Mouse (Mus musculus): ENCODE data around the gene Gm49318. TPM values are rescaled to one million over a fixed set of nuclear protein-coding genes. Genes with fewer than 3 reads are reported as not detected.

The Gm49318 gene
- polyA plus RNA-seq, 1 experiment from 2014 or later = not detected

DNA sequence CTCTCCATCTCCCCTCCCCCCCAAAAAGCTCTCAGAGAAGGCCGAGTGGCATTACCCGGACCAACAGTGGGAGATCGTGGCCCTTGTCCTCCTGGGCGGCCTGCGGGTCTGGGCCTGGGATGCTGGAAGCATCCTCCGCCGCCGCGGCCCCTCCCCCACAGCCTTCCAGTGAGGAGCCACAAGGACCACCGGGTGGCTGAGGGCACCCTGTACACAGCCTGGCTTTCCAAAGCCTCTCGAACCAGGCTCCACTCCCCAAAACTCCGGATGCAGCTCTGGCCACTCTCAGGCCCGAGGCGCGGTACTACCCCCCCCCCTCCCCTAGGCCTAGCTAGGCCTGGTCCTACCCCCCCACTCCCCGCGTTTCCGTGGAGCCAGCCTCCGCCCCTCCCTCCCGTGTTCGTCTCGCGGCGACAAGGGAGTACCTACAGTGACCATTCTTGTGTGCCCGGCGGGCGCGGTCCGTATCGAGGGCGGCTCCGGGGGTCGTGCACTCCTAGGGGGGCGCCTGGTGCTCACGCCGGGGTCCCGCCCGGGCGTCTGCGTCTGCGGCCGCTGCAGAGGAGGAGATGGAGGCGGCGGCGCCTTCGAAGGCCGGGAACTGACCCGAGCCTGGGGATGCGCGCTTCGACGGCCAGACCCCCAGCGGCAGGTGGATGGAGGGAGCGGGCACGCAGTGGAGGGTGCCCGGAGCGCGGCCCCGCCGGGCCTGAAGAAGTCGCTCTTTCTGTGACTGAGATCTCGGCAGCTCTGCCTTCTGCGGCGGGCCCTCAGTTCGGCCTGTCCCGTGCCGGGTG lies 19.7 kb downstream of the Gm49318 start:
- H3K27ac ChIP-seq (ENCODE audit: low read depth, low read length) = no peak overlapping the region
- WGBS = 3% methylated on average over 67 of the region's 67 CpGs
- peak overlapping the region; percentile 75 for H3K4me2 ChIP-seq
- DNase-seq (ENCODE audit: low spot score) (peak; percentile 43), ATAC-seq (replicated peaks; ENCODE audit: low FRiP score) (no peak)
- no peaks in the 10 kb centered on the region for H3K9me3 ChIP-seq (ENCODE audit: control insufficient read depth, low read length)
- H3K27me3 ChIP-seq (replicated peaks; ENCODE audit: control insufficient read depth, insufficient read depth, low read length) = peaks cover 65% of the 10 kb centered on the region
- H3K4me1 ChIP-seq (replicated peaks; ENCODE audit: control insufficient read depth, insufficient read depth, low read length) = peaks cover 19% of the 10 kb centered on the region
- peak overlapping the region; percentile 41 for H3K4me3 ChIP-seq (ENCODE audit: low read depth, low read length)
- H3K9ac ChIP-seq (ENCODE audit: low read depth, low read length) = no peak overlapping the region
- H3K36me3 ChIP-seq (ENCODE audit: control insufficient read depth, insufficient read depth, low read length) = no peaks in the 10 kb centered on the region

DNA sequence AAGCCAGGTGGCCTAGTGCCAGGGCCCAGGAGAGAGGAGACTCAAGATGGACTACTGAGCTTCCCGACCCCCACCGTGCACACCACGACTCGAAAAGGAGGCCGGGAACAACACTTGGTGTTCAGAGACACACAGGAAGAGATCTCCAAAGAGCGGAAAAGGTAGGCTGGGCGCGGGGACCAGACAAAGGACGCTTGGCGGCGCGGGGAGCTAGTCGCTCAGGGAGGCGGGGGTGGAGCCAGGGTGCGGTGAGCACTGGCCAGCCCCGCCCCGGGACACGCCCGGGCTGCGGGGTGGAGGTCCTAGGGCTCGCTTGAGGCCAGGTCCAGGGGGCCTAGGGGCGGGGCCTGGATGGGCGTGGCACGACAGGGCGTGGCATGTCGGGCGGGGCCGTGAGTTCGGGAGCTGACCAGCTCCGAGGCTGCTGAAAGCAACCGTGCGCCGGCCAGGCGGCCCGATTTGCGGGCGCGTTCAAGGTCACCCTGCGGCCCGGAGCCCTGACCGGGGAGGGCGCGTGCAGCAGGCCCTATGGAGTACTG lies 20.6 kb downstream of the Gm49318 start:
- no peaks in the 10 kb centered on the region for H3K36me3 ChIP-seq (ENCODE audit: control insufficient read depth, insufficient read depth, low read length)
- no peak overlapping the region for H3K9ac ChIP-seq (ENCODE audit: low read depth, low read length)
- ATAC-seq (replicated peaks; ENCODE audit: low FRiP score) (peak; percentile 76), DNase-seq (ENCODE audit: low spot score) (peak; percentile 82)
- 2% methylated on average over 43 of the region's 43 CpGs for WGBS
- H3K27ac ChIP-seq (ENCODE audit: low read depth, low read length) = no peak overlapping the region
- peaks cover 19% of the 10 kb centered on the region for H3K4me1 ChIP-seq (replicated peaks; ENCODE audit: control insufficient read depth, insufficient read depth, low read length)
- H3K4me3 ChIP-seq (ENCODE audit: low read depth, low read length) = peak overlapping the region; percentile 41
- H3K9me3 ChIP-seq (ENCODE audit: control insufficient read depth, low read length) = no peaks in the 10 kb centered on the region
- peaks cover 61% of the 10 kb centered on the region for H3K27me3 ChIP-seq (replicated peaks; ENCODE audit: control insufficient read depth, insufficient read depth, low read length)
- H3K4me2 ChIP-seq = peak overlapping the region; percentile 75

DNA sequence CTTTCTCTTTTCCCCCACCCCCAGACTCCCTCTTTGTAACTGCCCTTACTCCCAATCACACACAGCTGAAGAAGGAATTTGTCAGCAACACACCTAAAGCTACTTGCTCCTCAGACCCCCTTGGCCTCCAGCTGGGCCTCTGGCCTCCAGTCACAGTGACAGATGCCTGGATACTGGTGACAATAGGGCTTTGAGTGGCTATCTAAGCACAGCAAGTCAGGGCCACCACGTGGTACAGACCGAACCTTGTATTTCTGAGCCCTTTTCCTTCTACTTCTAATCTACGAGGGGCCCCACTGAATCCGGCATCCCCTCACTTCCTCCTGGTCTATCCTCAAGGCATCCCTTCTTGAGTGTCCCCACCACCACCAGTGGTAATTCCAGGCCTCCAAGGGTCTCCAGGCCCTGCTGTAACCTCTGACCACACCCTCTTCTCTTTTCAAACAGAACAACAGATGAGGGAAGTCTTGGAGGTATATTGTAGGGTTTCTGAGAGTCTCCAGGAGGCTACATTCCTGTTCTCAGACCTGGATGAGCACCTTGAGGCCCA lies 21.3 kb downstream of the Gm49318 start:
- Histone ChIP-seq H3K9ac (ENCODE audit: low read depth, low read length) (no peak overlapping the region), H3K4me2 (peak overlapping the region; percentile 75; the same call in 1 of the 2 replicates), H3K27ac (ENCODE audit: low read depth, low read length) (no peak overlapping the region), H3K9me3 (ENCODE audit: control insufficient read depth, low read length) (no peaks in the 10 kb centered on the region), H3K36me3 (ENCODE audit: control insufficient read depth, insufficient read depth, low read length) (no peaks in the 10 kb centered on the region), H3K27me3 (replicated peaks; ENCODE audit: control insufficient read depth, insufficient read depth, low read length) (peaks cover 61% of the 10 kb centered on the region), H3K4me3 (ENCODE audit: low read depth, low read length) (no peak overlapping the region), H3K4me1 (replicated peaks; ENCODE audit: control insufficient read depth, insufficient read depth, low read length) (peaks cover 19% of the 10 kb centered on the region)
- no peak for ATAC-seq (replicated peaks; ENCODE audit: low FRiP score)
- WGBS = 50% methylated on average over 4 of the region's 4 CpGs
- no peak for DNase-seq (ENCODE audit: low spot score)

DNA sequence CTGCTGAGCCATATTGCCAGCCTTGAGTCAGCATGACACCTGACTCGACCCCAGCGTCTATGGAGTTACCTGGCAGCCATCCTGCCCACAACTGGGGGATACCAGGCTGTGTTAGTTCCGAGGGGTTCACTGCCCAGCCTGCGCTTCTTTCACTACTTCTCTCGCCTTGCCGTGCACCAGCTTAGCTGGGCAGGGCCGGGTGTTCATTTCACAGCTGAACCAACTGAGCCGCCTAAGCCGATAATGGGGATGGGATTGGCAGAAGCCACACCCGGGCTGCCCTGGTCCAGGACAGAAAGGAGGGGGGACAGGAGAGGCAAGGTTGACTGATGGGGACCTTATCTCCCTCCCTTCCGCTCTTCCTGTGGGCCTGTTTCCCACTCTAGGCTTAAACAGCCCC lies 21.7 kb downstream of the Gm49318 start:
- Histone ChIP-seq H3K36me3 (ENCODE audit: control insufficient read depth, insufficient read depth, low read length) (no peaks in the 10 kb centered on the region), H3K4me1 (replicated peaks; ENCODE audit: control insufficient read depth, insufficient read depth, low read length) (peaks cover 17% of the 10 kb centered on the region), H3K4me3 (ENCODE audit: low read depth, low read length) (no peak overlapping the region), H3K9me3 (ENCODE audit: control insufficient read depth, low read length) (no peaks in the 10 kb centered on the region), H3K27me3 (replicated peaks; ENCODE audit: control insufficient read depth, insufficient read depth, low read length) (peaks cover 56% of the 10 kb centered on the region), H3K4me2 (no peak overlapping the region), H3K27ac (ENCODE audit: low read depth, low read length) (no peak overlapping the region), H3K9ac (ENCODE audit: low read depth, low read length) (no peak overlapping the region)
- WGBS = 65% methylated on average over 11 of the region's 11 CpGs
- ATAC-seq (replicated peaks; ENCODE audit: low FRiP score) (no peak), DNase-seq (ENCODE audit: low spot score) (no peak)

DNA sequence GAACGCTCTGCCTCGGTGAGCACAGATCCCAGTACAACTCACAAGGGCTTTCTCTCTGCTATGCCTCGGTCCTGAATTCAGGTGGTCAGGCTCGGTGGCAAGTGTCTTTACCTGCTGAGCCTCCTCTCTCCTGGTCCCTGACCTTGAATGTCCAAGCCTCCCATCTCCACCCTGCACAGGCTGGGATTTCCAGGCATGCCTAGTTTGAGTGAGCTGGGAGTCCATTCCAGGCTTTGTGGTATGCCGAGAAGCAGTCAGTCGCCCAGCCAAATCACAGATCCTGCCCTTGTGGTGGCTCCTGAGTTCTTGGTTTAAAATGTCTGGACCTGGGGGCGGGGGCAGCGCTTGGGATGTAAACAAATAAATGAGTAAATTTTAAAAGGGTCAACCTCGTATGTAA lies 23.7 kb downstream of the Gm49318 start:
- H3K27ac ChIP-seq (ENCODE audit: low read depth, low read length) = no peak overlapping the region
- no peaks in the 10 kb centered on the region for H3K9me3 ChIP-seq (ENCODE audit: control insufficient read depth, low read length)
- peaks cover 17% of the 10 kb centered on the region for H3K4me1 ChIP-seq (replicated peaks; ENCODE audit: control insufficient read depth, insufficient read depth, low read length)
- peaks cover 40% of the 10 kb centered on the region for H3K27me3 ChIP-seq (replicated peaks; ENCODE audit: control insufficient read depth, insufficient read depth, low read length)
- ATAC-seq (replicated peaks; ENCODE audit: low FRiP score) = no peak
- no peaks in the 10 kb centered on the region for H3K36me3 ChIP-seq (ENCODE audit: control insufficient read depth, insufficient read depth, low read length)
- H3K4me3 ChIP-seq (ENCODE audit: low read depth, low read length) = no peak overlapping the region
- no peak for DNase-seq (ENCODE audit: low spot score)
- no peak overlapping the region for H3K9ac ChIP-seq (ENCODE audit: low read depth, low read length)
- H3K4me2 ChIP-seq = no peak overlapping the region
- 64% methylated on average over 9 of the region's 9 CpGs for WGBS

DNA sequence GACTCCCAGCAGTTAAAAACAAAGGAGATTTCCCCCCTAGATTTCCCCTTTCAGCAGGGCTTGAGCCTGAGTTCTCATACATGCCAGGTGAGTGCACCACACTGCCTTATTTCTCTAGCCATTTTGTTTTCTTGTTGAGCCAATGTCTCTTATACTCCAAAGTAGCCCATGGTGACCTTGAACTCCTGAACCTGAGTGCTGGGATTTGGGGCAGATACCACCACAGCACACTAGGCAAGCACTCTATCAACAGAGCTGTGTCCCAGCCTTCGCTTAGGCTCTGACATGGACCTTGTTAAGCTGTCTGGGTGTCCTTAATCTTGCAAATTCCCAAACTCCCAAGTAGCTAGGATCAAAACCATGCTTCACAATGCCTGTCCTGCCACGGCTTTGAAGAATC lies 29.2 kb downstream of the Gm49318 start:
- no peaks in the 10 kb centered on the region for H3K4me1 ChIP-seq (replicated peaks; ENCODE audit: control insufficient read depth, insufficient read depth, low read length)
- no peak overlapping the region for H3K4me3 ChIP-seq (ENCODE audit: low read depth, low read length)
- H3K9ac ChIP-seq (ENCODE audit: low read depth, low read length) = no peak overlapping the region
- H3K36me3 ChIP-seq (ENCODE audit: control insufficient read depth, insufficient read depth, low read length) = no peaks in the 10 kb centered on the region
- no peaks in the 10 kb centered on the region; the same call in none of the 2 replicates for H3K27me3 ChIP-seq (replicated peaks; ENCODE audit: control insufficient read depth, insufficient read depth, low read length)
- H3K27ac ChIP-seq (ENCODE audit: low read depth, low read length) = no peak overlapping the region
- ATAC-seq (replicated peaks; ENCODE audit: low FRiP score) (no peak), DNase-seq (ENCODE audit: low spot score) (no peak)
- no peaks in the 10 kb centered on the region for H3K9me3 ChIP-seq (ENCODE audit: control insufficient read depth, low read length)
- WGBS = 59% methylated on average over 2 of the region's 2 CpGs
- no peak overlapping the region for H3K4me2 ChIP-seq

DNA sequence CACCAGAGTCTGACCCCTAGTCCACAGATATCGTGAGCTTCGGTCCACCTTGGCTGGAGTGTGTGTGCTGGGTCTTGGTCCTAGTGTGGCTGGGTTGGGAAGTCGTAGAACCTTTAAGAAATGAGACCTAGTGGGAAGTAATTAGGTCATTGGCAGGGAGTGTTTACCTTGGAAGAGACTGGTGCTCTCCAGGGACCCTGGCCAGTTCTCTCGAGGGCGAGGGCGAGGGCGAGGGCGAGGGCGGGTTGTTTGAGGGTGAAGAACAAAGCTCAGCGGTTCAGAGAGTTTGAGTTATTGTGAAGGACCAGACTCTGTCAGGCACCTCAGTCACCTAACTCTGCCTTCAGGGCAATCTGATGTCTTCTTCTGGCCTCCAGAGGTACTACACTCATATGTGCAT lies 33.2 kb downstream of the Gm49318 start:
- no peaks in the 10 kb centered on the region for H3K9me3 ChIP-seq (ENCODE audit: control insufficient read depth, low read length)
- H3K27me3 ChIP-seq (replicated peaks; ENCODE audit: control insufficient read depth, insufficient read depth, low read length) = no peaks in the 10 kb centered on the region; the same call in none of the 2 replicates
- H3K27ac ChIP-seq (ENCODE audit: low read depth, low read length) = no peak overlapping the region
- H3K9ac ChIP-seq (ENCODE audit: low read depth, low read length) = no peak overlapping the region
- no peak for ATAC-seq (replicated peaks; ENCODE audit: low FRiP score)
- H3K4me1 ChIP-seq (replicated peaks; ENCODE audit: control insufficient read depth, insufficient read depth, low read length) = no peaks in the 10 kb centered on the region
- H3K36me3 ChIP-seq (ENCODE audit: control insufficient read depth, insufficient read depth, low read length) = no peaks in the 10 kb centered on the region
- 76% methylated on average over 10 of the region's 10 CpGs for WGBS
- no peak overlapping the region for H3K4me2 ChIP-seq
- H3K4me3 ChIP-seq (ENCODE audit: low read depth, low read length) = no peak overlapping the region
- DNase-seq (ENCODE audit: low spot score) = no peak

DNA sequence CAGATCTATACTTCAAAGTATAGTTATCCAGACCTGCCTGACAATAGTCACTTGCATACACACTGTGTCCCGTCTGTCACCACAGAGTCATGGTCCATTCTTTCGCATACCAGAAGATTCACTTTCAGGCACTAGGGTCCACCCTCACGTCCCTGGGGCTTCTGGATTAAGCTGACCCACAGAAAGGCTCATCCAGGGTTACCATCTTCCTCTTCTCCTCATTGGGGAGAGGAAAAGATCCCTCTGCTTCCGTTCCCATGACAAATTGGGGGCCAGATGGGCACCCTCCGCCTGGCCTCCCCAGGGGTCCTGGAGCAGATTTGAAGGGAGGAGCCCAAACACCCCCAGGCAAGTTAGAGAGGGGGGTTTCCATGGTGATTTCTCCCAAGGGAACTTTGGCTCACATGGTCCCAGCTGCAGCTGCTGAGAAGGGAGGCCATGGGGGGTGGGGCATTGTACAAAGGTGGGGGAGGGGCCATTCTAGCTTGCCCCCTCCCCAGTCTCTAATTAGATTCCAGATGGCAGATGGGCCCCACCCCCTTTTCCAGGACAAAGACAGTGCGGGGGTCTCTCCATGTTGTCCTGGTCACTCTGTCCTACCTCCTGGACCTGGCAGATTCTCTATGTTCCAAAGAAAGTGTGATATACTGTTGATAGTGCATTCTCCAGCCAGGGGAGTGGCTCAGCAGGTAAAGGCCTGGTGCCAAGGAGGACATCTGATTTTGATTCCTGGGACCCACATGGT lies 35.6 kb downstream of the Gm49318 start:
- Histone ChIP-seq H3K27me3 (replicated peaks; ENCODE audit: control insufficient read depth, insufficient read depth, low read length) (no peaks in the 10 kb centered on the region; the same call in none of the 2 replicates), H3K4me1 (replicated peaks; ENCODE audit: control insufficient read depth, insufficient read depth, low read length) (no peaks in the 10 kb centered on the region), H3K9me3 (ENCODE audit: control insufficient read depth, low read length) (no peaks in the 10 kb centered on the region), H3K4me3 (ENCODE audit: low read depth, low read length) (no peak overlapping the region), H3K36me3 (ENCODE audit: control insufficient read depth, insufficient read depth, low read length) (no peaks in the 10 kb centered on the region), H3K9ac (ENCODE audit: low read depth, low read length) (no peak overlapping the region), H3K27ac (ENCODE audit: low read depth, low read length) (no peak overlapping the region), H3K4me2 (no peak overlapping the region)
- DNase-seq (ENCODE audit: low spot score) = no peak
- no peak for ATAC-seq (replicated peaks; ENCODE audit: low FRiP score)
- WGBS = 57% methylated on average over 6 of the region's 6 CpGs
